Mouse (Mus musculus) frontal cortex, postnatal 36 days (tissue): ENCODE data around the gene Olfr1080.
"Not testable (repeated sequence)": the region's sequence is repeated elsewhere in the genome, so short reads cannot be mapped to it uniquely, and the experiment has no call there.

Source experiments
- DNase-seq, 2 experiments: peaks; one replicate each; pipeline ENCODE4 v3.0.0; 2022; ENCODE audit warnings: low spot score in 2 of 2

Olfr1080 gene

GRCm38 (mm10) chr2:86558135-86558534, at the start of gene Olfr1080:
Olfr1080 (minus strand) TSS chr2:86558235.
- not testable (repeated sequence) for DNase-seq

GRCm38 (mm10) chr2:86598866-86599265, 40.8 kb upstream of the Olfr1080 start, which contains the start of gene Olfr1082:
Olfr1082 (minus strand) TSS chr2:86598966.
- not testable (repeated sequence) for DNase-seq

- DNase-seq = no peak
Measured at GRCm38 (mm10) chr2:86542380-86542779, 15.7 kb downstream of the Olfr1080 start, which contains the start of gene Olfr1079. Olfr1079 (minus strand) TSS chr2:86542480.

- DNase-seq = no peak
Measured at GRCm38 (mm10) chr2:86530991-86531390, 27.0 kb downstream of the Olfr1080 start.

GRCm38 (mm10) chr2:86508161-86508560, 49.9 kb downstream of the Olfr1080 start, which contains the start of gene Olfr1076:
Olfr1076 (plus strand) TSS chr2:86508461.
- DNase-seq = no peak
